Mouse (Mus musculus) skeletal muscle tissue, adult 2 months (tissue): ENCODE results near the gene Col4a4.

Experiments
- DNase-seq: peaks from one replicate; pipeline ENCODE4 v3.0.0-alpha.2; 2012; ENCODE audit warnings: low read depth, low spot score

Col4a4 gene

DNA sequence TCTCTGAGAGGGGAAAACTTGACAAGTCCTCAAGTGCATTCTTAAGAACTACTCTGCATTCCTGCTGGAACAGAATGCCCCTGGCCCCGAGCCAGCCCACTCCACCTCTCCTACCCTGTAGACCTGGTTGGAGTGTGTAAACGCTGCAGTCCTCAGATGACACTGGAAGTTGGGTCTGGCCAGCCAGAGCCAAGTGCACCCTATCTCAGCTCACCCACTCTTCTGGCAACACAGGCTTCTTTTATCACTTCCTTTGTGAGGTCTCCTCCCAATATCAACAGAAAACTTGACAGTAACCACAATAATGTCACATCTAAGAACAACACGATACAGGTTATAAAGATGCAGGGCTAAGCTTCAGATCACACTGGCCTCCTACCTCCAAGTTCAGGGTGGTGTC lies 8.7 kb downstream of the Col4a4 start:
- DNase-seq: no peak

DNA sequence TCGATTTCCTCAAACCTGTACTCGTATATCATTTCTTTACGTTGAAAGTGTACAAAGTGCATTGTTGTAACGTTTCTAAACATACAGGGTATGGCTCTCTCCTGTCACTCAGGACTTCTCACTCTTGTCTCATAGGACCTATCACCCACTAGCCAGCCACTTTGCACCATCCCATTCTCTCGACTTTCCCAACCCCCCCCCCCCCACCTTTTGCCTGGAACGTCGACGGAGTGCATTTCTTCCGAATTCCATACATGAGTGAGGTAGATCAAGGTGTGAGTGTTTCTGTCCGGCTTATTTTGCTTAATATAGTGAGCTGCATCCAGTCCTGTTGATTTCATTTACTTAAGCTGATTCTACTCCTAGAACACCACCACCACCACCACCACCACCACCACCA lies 9.3 kb downstream of the Col4a4 start:
- DNase-seq: no peak

DNA sequence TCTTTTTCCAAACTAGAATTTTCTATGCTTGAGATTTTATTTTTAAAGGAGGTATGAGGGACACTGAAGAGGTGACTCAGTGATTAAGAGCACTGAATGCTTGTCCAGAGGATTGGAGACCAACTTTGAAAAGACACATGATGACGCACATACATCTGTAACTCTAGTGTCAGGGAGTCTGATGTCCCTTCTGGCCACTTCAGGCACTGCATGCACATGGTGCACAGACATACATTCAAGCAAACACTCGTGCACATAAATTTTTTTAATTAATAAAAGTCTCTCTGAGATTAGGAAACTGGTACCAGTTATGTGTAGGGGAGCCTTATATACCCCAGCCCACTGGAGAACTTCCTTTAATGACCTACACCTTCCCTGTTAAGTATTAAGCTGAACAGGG lies 10.5 kb downstream of the Col4a4 start:
- DNase-seq: no peak

DNA sequence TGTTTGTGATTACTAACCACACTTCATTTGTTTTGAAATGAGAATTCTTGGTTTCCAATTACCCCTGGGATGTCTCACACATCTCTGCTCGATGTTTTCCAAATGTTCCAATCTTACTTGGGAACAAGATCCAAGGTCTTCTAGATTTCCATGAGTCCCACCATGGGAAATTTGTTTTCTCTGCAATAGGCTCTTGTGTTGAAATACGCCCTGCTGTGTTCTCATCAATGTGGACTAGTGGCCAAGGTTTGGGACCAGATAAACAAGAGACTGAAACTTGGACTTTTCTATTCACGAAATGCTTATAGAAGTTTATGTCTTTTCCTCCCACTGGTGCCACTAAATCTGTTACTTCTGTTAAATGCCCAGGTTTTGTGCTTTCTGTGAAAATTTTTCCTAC lies 11.0 kb downstream of the Col4a4 start:
- no peak for DNase-seq

DNA sequence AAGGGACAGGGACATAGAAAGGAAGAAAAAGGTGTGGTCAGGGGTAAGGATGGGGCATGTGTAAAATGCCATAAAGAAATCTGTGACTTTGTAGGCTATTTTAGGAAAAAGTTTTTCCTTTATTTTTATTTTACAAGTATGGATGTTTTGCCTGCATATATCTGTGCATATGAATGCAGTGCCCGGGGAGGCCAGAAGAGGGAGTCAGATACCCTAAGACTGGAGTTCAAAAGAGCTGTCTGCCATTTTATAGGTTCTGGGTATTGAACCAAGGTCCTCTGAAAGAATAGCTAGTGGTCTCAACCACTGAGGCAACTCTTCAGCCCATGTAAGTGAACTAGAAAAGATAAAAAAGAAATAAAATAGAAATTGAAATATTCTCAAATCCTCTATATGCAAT lies 14.9 kb downstream of the Col4a4 start:
- DNase-seq: no peak

DNA sequence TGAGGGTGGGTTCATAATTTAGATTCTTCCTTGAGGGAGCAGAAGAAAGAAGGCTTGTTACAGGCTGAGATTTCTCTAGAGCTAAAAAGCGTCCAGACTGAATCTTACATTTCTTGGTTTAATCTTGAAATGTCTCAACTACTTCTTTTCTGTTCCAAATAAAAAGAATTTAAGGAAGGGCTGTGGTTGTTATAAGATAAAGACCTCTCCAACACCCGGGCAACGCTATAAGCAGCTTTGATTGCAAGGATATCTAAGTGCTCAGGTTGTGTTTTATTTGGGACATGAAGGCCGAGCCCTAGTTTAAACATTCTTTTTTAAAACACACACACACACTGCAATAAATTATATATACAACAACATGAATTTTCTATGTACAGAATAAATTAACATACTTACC lies 17.2 kb downstream of the Col4a4 start:
- no peak for DNase-seq

DNA sequence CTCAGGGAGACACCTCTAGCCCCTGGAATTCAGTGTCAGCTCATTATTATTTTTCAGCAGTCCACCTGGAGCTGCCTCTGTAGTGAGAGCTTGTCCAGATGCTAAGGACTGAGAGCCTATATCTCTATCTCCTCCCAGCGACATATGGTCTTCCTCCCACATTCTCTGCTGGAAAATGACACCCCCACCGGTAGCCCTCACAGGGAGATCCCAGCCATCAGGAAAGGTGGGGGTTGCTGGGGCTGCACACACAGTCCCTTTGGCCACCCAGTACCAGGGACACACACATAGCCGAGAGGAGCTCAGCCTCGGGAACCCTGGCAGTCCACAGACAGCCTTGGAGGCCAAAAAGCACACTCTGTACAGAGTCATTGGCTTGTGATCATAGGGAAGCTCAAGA lies 26.4 kb downstream of the Col4a4 start:
- no peak for DNase-seq

DNA sequence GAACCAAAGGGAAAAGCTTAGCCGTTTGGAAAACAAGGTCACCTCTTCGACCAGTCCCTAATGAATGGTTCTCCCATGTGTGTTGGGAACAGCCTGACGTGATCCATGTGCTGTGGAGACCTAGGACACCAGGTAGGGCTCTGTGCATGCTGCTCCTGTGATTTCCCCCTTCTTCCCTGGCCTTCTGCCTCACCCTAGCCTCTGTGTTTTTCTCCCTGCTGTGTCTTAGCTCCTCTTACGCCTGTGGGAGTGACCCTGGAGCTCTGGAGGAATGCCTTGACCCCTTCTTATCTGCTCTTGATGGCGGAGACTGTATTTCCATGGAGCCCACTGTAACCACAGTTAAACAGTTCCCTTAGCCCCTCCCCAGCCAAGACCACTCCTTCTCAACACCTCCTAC lies 31.8 kb downstream of the Col4a4 start:
- DNase-seq: no peak

DNA sequence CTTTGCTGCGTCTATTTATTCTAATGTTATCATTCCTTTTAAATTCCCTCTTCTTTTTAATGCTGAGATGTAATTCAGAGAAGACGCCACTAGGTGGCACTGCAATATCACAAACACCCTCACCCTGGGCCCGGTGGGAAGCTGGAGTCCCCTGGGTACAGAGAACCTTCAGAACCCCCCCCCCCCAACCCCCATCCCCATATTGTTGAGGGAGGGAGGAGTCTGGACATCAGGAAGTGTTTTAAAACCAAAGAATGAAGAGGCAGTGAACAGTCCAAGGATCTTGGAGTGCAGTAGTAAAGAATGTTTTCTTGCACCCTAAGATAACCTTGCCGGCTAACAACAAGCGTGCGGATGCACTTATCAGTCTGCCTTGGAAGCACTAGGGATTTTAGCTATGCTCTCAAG lies 32.2 kb downstream of the Col4a4 start:
- no peak for DNase-seq

DNA sequence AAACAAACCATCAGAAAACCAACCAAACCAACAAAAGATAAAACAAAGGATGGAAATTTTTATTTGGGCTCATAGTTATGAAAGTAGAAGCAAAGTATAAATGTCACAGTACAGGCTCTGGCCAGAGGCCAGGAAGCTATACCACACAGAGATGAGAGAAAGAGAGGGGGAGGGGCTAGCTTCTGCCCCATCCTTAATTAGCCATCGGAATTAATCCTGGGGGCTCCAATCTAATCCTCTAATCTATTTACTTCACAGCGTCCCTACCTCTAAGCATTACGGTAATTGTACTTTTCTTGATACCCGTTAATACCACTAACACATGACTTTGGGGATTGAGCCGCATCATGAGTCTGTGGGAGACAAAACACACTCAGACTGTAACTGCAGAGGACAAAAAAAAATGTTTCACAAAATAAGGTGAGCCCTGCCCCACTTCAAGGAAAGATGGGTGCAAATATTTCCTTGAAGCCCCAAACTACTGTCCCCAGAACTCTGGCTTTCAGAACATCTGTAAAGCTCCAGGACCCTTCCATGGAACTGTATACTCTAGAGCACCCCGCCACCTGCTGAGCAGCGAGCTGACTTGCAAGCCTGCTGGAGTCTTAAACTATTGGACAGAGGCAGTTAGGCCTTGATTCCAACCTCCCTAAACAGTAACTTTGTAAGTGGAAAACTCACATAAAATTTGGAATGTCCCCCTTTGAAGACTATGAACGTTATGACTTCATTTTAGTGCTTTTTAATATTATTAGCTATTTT lies 41.3 kb downstream of the Col4a4 start:
- no peak for DNase-seq

DNA sequence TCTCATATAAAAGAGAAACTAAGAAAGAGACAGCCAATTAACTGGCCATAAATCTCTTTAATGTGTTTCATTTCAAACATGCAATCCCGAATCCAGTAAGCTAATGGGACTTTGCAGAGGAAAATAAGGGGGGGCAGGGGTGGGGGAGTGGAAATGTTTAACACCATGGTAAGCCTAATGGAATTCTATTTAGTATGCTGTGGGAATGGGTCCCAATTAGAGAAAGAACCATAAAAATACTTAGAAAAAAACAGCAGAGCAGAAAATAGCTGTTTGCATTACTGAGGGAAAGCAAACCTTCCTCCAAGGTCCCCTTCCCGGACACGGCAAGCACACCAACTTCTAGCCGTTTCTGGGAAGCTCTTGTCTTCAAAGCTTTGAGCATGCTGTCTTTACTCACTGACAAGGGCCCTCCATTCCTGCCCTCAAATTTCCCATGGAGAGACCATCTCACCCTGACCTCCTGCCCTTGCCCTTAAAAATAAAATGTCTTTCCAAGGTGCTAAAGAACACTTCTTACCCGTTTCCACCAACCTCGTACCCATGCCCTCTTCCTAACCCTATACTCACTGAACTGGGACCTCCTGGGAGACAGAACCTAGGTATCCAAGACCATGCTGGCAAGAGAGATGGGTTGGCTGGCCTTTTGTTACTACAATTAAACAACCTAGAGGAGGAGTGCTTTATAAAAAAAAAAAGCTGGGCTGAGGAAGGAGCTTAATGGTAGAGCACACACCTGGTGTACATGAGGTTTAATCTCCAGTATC lies 42.0 kb downstream of the Col4a4 start:
- no peak for DNase-seq

DNA sequence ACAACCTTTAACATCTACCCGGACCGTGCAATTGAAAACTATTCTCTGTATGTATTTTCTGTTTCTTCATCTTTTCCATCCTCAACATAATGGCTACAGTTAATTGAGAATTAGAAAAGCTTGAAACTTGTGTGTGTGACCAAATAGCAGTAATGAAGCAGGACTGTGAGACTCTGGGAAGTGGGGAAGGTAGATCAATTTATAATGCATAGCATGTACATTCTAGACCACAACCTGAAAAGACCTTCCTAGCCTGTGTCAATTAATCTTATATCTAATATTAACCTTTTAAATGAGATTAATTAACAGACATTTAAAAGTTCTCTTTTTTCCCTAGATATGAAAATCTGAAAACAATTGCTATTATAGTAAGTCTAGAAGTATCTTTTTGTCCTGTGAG lies 42.7 kb downstream of the Col4a4 start:
- no peak for DNase-seq

DNA sequence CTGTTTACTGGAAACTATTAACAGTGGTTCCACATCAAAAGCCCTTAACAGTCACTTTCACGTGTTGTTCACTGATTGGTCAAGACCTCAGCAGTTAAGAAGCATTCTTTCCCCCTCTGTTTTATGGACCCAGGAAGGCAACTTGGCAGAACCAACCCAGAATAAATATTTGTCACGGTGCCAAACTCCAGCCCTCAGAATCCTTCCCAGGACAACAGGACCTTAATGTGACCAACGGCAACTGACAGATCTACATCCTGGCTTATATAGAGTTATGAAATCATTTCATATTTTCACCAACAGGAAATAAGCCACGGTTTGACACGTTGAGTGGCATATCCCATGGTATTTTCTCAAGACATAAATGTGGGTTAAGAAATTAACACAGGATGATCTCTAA lies 46.6 kb downstream of the Col4a4 start:
- DNase-seq: no peak

DNA sequence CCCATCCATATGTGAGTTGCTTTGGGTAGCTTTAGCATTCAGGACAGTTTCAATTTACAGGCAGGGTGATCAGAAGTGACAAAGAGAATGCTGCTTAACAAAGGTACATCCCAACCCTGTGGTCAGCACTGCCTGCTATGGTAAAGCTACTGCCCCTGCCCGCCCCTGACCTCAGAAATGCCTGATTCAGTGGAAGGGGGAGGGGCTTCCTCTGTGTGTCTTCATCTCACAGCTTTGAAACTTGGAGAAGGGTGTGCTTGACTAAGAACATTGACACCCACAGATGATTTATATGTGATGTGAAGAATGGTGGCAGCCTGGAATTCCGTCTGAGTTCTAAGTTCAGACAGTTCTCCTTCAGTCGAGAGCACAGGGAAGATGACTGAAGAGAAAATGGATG lies 48.8 kb downstream of the Col4a4 start:
- no peak for DNase-seq

DNA sequence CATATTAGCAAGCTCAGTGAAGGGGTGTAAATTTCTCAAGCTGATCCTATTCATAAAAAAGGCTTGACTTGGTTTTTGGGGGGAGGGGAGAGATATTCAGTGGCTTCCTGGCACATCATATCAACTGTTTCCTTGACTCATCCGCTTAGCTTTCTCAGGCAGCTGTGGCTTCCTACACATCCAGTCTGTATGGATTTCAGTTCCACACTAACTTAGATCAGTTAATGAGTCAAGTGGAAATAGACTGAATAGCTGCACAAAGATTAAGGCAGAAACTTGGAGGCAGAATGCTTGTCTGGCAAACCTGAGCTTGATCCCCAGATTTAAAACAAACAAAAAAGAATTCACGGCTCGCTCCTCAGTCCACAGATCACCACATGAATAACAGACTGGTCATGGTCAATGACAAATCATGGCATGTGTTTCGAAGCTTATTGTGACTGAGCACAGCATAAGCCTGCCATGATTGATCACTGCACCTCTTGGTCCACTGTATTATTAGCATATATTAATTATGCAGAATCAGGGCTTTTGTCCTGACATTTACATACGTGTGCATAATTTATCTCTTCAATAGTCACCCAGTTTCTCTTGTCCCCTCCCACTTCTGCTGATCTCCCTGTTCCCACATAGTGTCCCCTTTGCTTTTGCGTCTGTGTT lies 50.0 kb downstream of the Col4a4 start:
- no peak for DNase-seq

DNA sequence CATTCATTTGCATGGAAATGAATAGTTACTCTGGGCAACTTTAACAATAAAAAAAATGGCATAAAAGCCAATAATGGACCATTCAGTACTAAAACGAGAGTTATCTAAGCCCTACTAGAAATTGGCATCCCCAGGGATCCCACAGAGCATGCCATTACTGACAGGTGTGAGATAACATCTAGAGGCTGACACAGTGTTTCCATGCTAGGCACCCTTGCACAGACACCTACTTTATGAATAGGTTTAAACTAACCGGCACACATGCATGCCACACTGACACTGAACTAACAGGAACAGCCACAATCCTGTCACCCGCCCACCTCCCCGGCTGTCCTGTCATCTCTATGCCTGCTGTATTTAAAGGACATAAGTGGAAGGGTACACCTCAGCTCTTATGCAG lies 58.7 kb downstream of the Col4a4 start:
- DNase-seq: no peak

DNA sequence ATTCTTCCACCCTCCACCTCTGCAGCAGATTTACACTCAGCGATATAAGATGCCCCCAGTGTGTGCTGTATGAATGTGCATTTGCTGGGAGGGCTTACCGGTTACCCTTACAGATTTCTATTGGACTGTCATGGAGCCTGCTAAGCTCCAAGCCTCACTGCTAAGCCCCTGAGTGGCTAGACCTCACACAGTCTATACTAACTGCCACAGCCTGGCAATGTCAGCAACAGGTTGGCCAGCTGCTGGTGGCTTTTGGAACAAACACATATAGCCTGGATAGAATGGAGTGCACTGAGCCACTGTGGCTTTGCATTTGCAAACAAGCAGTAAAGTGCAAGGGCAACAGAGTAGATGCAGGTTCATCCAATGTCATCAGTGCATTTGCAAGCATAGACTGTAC lies 94.7 kb downstream of the Col4a4 start:
- no peak for DNase-seq

DNA sequence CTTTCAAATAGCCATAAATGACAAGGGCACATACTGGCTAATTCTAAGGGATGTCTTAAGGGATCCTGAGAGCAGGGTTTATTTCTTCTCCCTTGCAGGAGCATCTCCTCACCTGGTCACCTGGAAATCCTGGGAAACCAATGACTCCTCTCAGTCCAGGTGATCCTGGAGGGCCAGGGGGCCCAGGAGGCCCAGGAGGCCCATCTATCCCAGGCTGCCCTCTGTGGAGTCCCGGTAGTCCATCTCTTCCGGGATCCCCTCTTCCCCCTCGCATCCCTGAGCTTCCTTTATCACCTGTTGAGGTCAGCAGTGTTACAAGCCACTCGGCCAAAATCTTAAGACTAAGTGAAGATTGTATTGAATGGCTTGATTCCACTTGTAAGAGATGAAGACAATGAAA lies 100.3 kb downstream of the Col4a4 start:
- DNase-seq: no peak

DNA sequence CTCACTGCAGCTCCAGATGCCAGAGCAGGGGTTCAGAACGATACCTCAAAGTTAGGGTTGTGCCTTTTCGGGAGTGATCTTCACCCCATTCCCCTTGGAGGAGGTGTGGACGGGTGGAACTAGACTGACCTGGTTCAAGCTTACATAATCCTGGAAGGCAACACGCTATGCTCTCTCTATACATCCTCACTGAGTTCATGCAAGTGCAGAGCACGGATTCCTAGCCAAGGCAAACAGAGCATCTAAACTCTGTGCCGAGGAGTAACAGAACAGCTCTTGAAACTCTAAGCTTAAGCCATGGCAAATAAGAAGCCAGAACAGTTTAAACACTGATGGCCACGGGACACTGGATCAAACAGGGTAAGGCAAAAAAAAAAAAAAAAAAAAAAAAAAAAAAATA lies 104.3 kb downstream of the Col4a4 start:
- no peak for DNase-seq

DNA sequence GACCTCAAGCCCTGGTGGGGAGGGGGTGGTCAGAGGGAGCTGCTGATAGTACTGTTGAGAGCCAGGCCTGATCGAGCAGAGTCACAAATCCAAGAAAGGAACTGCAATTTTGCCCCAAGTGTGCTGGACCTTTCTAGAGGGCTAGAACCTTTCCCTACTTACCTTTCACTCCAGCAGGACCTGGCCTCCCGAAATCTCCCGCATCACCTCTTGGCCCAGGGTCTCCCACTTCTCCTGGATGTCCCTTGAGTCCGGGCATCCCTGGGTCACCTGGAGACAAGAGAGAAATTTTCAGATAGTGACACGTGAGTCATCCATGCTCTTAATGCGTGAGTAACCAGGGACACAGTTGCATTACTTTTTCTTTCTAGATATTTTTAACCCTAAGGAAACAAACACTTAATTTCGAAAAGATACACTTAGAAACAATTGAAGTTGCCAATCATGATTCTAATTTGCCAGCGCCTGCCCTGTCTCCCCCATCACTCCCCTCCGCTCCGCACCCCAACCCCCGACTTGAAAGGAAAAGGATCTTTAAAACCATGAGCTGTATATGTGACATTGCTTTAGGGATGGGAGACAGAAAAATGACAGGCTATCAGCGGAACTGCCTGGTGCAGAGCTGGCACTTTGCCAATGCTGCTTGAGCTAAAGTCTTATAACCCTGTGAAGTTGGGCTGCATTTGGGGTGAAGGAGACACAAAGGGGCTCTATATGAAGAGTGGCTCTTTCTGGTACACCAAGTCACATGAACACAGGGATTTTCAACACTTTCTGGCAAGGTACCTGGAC lies 106.8 kb downstream of the Col4a4 start:
- no peak for DNase-seq

DNA sequence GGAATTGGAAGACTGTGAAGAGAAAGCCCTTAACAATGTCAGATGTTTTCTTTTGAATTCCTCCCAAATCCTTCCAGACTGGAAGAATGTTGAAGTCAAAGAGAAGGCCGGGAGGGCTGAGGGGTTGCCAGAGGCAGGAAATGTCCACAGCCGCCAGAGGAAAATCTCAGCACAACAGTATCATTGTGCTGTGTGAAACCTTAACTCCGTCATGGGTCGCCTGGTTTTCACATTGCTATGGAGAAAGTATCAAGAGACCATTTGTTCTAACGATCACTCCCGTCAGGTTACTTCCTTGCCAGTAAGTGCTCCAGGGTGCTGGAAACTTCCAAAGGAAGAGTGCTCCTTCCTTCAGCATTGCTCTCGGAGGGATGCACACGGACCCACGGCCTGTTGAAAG lies 109.9 kb downstream of the Col4a4 start:
- peak; percentile 57 for DNase-seq

DNA sequence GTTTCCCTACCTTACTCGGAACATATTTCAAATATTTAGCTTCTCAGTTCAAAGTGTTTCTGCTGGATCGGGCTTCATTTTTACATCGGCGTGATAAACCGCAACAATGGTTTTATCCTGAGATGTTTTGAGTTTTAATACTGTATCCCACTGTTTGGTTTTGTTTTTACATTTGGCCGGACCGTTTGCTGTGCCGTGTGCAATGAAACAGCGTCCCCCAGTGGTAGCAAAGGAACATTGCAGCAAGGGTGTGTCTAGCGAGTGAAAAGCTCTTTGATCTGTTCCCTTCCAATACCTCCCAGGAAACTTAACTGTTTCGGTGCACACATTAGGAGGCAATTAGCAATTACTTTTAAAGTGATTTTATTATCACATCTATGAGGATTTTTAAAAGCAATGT lies 110.4 kb downstream of the Col4a4 start:
- peak; percentile 64 for DNase-seq
